ENCODE assay signal across 8 mouse cellular contexts in the genomic region with DNA sequence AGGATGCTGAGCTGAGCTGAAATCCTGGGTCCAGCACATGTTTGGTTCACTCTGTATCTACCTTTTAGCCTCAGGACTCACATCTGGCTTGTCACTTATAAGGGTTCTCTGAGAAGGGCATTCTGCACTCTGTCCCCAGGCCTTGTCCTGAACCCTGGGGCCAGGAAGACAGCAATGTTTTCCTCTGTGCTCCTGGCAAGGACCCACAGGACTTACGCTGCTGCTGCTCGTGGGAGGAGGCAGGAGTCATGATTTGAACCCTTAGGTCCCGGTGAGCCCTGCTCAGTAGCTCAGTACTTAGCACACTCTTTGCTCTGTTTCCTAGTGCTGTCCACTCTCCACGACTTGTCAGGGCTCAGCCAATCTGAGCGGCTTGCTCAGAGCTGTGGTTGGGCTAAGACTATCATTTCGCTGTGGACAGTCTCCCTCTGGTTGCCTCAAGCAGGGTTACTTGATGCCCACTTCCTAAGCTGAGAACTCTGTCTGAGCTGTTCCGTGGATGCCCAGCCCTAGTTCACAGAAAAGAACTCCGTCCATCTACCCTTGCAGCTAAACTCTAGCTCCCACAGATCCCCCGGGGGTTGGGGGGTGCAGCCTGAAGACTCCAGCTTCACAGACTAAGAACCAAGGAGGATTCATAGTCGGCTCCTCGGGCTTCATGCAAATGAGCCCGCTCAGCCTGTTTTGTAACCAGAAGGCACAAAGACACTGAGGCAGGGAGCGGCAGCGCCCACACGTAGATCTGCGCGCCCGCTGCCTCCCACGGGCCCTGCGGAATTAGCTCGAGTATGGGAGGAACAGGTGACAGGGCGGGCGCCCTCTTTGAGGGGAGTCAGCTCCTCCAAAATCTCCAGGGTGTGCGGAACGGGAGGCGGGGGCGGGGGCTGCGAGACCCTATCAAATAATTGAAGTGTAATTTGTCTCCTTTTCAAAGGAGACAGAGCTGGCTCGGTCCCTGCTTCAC. TPM values are rescaled to one million over a fixed set of nuclear protein-coding genes. Genes with fewer than 3 reads are reported as not detected.
DNase-seq lines count a peak whose midpoint lies in the region; ATAC-seq and TF ChIP-seq lines count a peak whose summit lies in the region.

No protein-coding gene starts in this region.

- H3K27me3 ChIP-seq in forebrain, embryonic 11.5 days (ENCODE audit: control insufficient read depth, insufficient read depth, low read length), result no peaks in the 10 kb centered on the region; the same call in 1 of the 2 replicates
- peaks cover 10% of the 10 kb centered on the region for H3K27me3 ChIP-seq in intestine, postnatal 0 days (replicated peaks; ENCODE audit: control insufficient read depth, insufficient read depth, low read length)
- peaks cover 24% of the 10 kb centered on the region for H3K27me3 ChIP-seq in midbrain, embryonic 12.5 days

- no peaks in the 10 kb centered on the region for H3K9me3 ChIP-seq in forebrain, embryonic 11.5 days (ENCODE audit: control insufficient read depth, low read length)
- no peaks in the 10 kb centered on the region for H3K9me3 ChIP-seq in intestine, postnatal 0 days (ENCODE audit: control insufficient read depth)
- no peaks in the 10 kb centered on the region for H3K9me3 ChIP-seq in midbrain, embryonic 12.5 days

- H3K36me3 ChIP-seq in forebrain, embryonic 11.5 days (ENCODE audit: control insufficient read depth, insufficient read depth, low read length), result no peaks in the 10 kb centered on the region
- H3K36me3 ChIP-seq in intestine, postnatal 0 days (ENCODE audit: control insufficient read depth, insufficient read depth), result no peaks in the 10 kb centered on the region
- H3K36me3 ChIP-seq in midbrain, embryonic 12.5 days, result no peaks in the 10 kb centered on the region

- H3K4me1 ChIP-seq in forebrain, embryonic 11.5 days (replicated peaks; ENCODE audit: control insufficient read depth, insufficient read depth, low read length), result peaks cover 27% of the 10 kb centered on the region
- no peaks in the 10 kb centered on the region for H3K4me1 ChIP-seq in intestine, postnatal 0 days (replicated peaks; ENCODE audit: control insufficient read depth, insufficient read depth, low read length)
- H3K4me1 ChIP-seq in midbrain, embryonic 12.5 days, result peaks cover 43% of the 10 kb centered on the region

- H3K9ac ChIP-seq in forebrain, embryonic 11.5 days (ENCODE audit: low read length), result peak overlapping the region; percentile 67
- H3K9ac ChIP-seq in intestine, postnatal 0 days (ENCODE audit: low read depth, low read length), result no peak overlapping the region
- peak overlapping the region; percentile 57 for H3K9ac ChIP-seq in midbrain, embryonic 12.5 days (replicated peaks)

- peak overlapping the region; percentile 64 for H3K27ac ChIP-seq in forebrain, embryonic 11.5 days (ENCODE audit: low read depth, low read length)
- no peak overlapping the region for H3K27ac ChIP-seq in intestine, postnatal 0 days (ENCODE audit: low read depth, low read length)
- H3K27ac ChIP-seq in midbrain, embryonic 12.5 days (replicated peaks), result peak overlapping the region; percentile 67

- 7% methylated on average over 29 of the region's 29 CpGs for WGBS in forebrain, embryonic 11.5 days
- WGBS in intestine, postnatal 0 days, result 13% methylated on average over 29 of the region's 29 CpGs
- 5% methylated on average over 29 of the region's 29 CpGs for WGBS in midbrain, embryonic 12.5 days

- TF ChIP-seq CTCF in intestine, postnatal 0 days (IDR thresholded peaks at IDR 0.05; ENCODE audit: low read depth), result no peak

- peak; percentile 61; the same call in 1 of the 2 replicates for ATAC-seq in forebrain, embryonic 11.5 days (replicated peaks; ENCODE audit: low FRiP score)
- no peak for ATAC-seq in intestine, postnatal 0 days
- peak; percentile 57; the same call in 1 of the 2 replicates for ATAC-seq in midbrain, embryonic 12.5 days (ENCODE audit: low FRiP score, low read depth)
- ATAC-seq in megakaryocyte, adult 5-6 weeks (ENCODE audit: poor library complexity, severe bottlenecking), result no peak

- DNase-seq in left cerebral cortex, adult 11 months (ENCODE audit: low spot score), result peak; percentile 85
- no peak for DNase-seq in left cerebral cortex, postnatal 4 days
- DNase-seq in forebrain, embryonic 11.5 days (ENCODE audit: low spot score), result peak; percentile 67
- DNase-seq in urinary bladder, adult 18-20 months (ENCODE audit: low spot score in 2 of 2), result no peak
- no peak for DNase-seq in adrenal gland, adult 2 months

- H3K4me2 ChIP-seq in forebrain, embryonic 11.5 days (ENCODE audit: low read depth, low read length, severe bottlenecking), result peak overlapping the region; percentile 69
- H3K4me2 ChIP-seq in intestine, postnatal 0 days (replicated peaks; ENCODE audit: low read depth), result peak overlapping the region; percentile 42; the same call in 1 of the 2 replicates
- peak overlapping the region; percentile 73 for H3K4me2 ChIP-seq in midbrain, embryonic 12.5 days (replicated peaks)

- intact Hi-C loops in left cerebral cortex, postnatal 4 days (cut with DNase I), result no loop called here

- H3K4me3 ChIP-seq in forebrain, embryonic 11.5 days (ENCODE audit: low read depth, low read length), result peak overlapping the region; percentile 31
- peak overlapping the region; percentile 3; the same call in 1 of the 2 replicates for H3K4me3 ChIP-seq in intestine, postnatal 0 days (ENCODE audit: low read depth, low read length)
- H3K4me3 ChIP-seq in midbrain, embryonic 12.5 days, result peak overlapping the region; percentile 41

RNA-seq across cellular contexts. Expression of a gene that starts 14.5 kb away (rescaled TPM):
- total RNA-seq in left cerebral cortex, postnatal 4 days (2021), result 10 to 100 TPM; 29.9 to 38.1 TPM
- 7.3 and 7.5 TPM in 2 replicates for polyA plus RNA-seq in forebrain, embryonic 11.5 days (2014; fragmentation: Nextera tagmentation; extraction: Ambion mirVana)
- polyA plus RNA-seq in intestine, postnatal 0 days (2015; fragmentation: Nextera tagmentation; extraction: Ambion mirVana), result 1.7 and 2.5 TPM in 2 replicates
- 3.2 and 4.7 TPM in 2 replicates for polyA plus RNA-seq in midbrain, embryonic 12.5 days (2016; fragmentation: Nextera tagmentation; extraction: Ambion mirVana)
- total RNA-seq in megakaryocyte, adult 5-6 weeks (2015), result not detected in 2 replicates
- total RNA-seq in megakaryocyte, adult 5-6 weeks (2017), result not detected in 2 replicates
- 1 to 10 TPM in 1 of 2 experiments, under 1 TPM in 1; 0.83 to 1.5 TPM for total RNA-seq in adrenal gland, adult 2 months (2021)
- 1.6 and 2.8 TPM in 2 replicates for polyA plus RNA-seq in adrenal gland, adult 2 months (2012; rRNA removed)

RNA-seq across cellular contexts. Expression of a gene that starts 22.9 kb away (rescaled TPM):
- total RNA-seq in left cerebral cortex, postnatal 4 days (2021), result 10 to 100 TPM; 19.4 to 21.5 TPM
- 18.3 and 20.7 TPM in 2 replicates for polyA plus RNA-seq in forebrain, embryonic 11.5 days (2014; fragmentation: Nextera tagmentation; extraction: Ambion mirVana)
- 16.1 and 16.5 TPM in 2 replicates for polyA plus RNA-seq in intestine, postnatal 0 days (2015; fragmentation: Nextera tagmentation; extraction: Ambion mirVana)
- polyA plus RNA-seq in midbrain, embryonic 12.5 days (2016; fragmentation: Nextera tagmentation; extraction: Ambion mirVana), result 20.5 and 21.5 TPM in 2 replicates
- 37.8 and 38.4 TPM in 2 replicates for total RNA-seq in megakaryocyte, adult 5-6 weeks (2015)
- total RNA-seq in megakaryocyte, adult 5-6 weeks (2017), result 16.7 and 17.0 TPM in 2 replicates
- total RNA-seq in adrenal gland, adult 2 months (2021), result 10 to 100 TPM; 40.4 to 42.6 TPM
- polyA plus RNA-seq in adrenal gland, adult 2 months (2012; rRNA removed), result 30.3 and 35.8 TPM in 2 replicates

RNA-seq across cellular contexts. Expression of a gene that starts 58.9 kb away (rescaled TPM):
- under 1 TPM; 0.58 to 0.72 TPM for total RNA-seq in left cerebral cortex, postnatal 4 days (2021)
- 0.24 TPM in 1 of 2 replicates, not detected in the other for polyA plus RNA-seq in forebrain, embryonic 11.5 days (2014; fragmentation: Nextera tagmentation; extraction: Ambion mirVana)
- polyA plus RNA-seq in intestine, postnatal 0 days (2015; fragmentation: Nextera tagmentation; extraction: Ambion mirVana), result 0.64 and 0.77 TPM in 2 replicates
- polyA plus RNA-seq in midbrain, embryonic 12.5 days (2016; fragmentation: Nextera tagmentation; extraction: Ambion mirVana), result 0.11 TPM in 1 of 2 replicates, not detected in the other
- not detected in 2 replicates for total RNA-seq in megakaryocyte, adult 5-6 weeks (2015)
- total RNA-seq in megakaryocyte, adult 5-6 weeks (2017), result not detected in 2 replicates
- 1 to 10 TPM in 1 of 2 experiments, under 1 TPM in 1; 0.97 to 1.0 TPM for total RNA-seq in adrenal gland, adult 2 months (2021)
- polyA plus RNA-seq in adrenal gland, adult 2 months (2012; rRNA removed), result 0.36 and 0.54 TPM in 2 replicates

Comparison
In these comparisons a context has a peak if more than half of its experiments do, and no peak if none do; other contexts are left out.
1. DNase-seq: peak in left cerebral cortex, adult 11 months (single experiment) and forebrain, embryonic 11.5 days (single experiment); none in left cerebral cortex, postnatal 4 days (single experiment), urinary bladder, adult 18-20 months (0 of 2) and adrenal gland, adult 2 months (single experiment).
2. ATAC-seq: peak in forebrain, embryonic 11.5 days (single experiment) and midbrain, embryonic 12.5 days (single experiment); none in intestine, postnatal 0 days (single experiment) and megakaryocyte, adult 5-6 weeks (single experiment).
3. Peak in every context shown above with its lines, with median percentiles within 50 percentile points of each other: H3K4me2 ChIP-seq and H3K4me3 ChIP-seq.